Mouse (Mus musculus): Measurements from ENCODE around the gene Sh2d4b. TPM values are rescaled to one million over a fixed set of nuclear protein-coding genes. Genes with fewer than 3 reads are reported as not detected.

Gene Sh2d4b
- polyA plus RNA-seq, 1 experiment from 2014 or later: not detected

- Histone ChIP-seq H3K27ac (ENCODE audit: low read depth, low read length) (no peak overlapping the region), H3K36me3 (ENCODE audit: control insufficient read depth, insufficient read depth) (no peaks in the 10 kb centered on the region), H3K27me3 (replicated peaks; ENCODE audit: control insufficient read depth, insufficient read depth, low read length) (no peaks in the 10 kb centered on the region), H3K4me1 (replicated peaks; ENCODE audit: control insufficient read depth, insufficient read depth, low read length) (no peaks in the 10 kb centered on the region), H3K4me2 (replicated peaks; ENCODE audit: low read depth) (no peak overlapping the region), H3K9ac (ENCODE audit: low read depth, low read length) (no peak overlapping the region), H3K9me3 (ENCODE audit: control insufficient read depth) (no peaks in the 10 kb centered on the region), H3K4me3 (ENCODE audit: low read depth, low read length) (no peak overlapping the region)
- WGBS: 55% methylated on average over 5 of the region's 5 CpGs
- ATAC-seq: no peak
- no peak for TF ChIP-seq CTCF (IDR thresholded peaks at IDR 0.05; ENCODE audit: low read depth)
Observed at GRCm38 (mm10) chr14:40852978-40853377, 40.1 kb downstream of the Sh2d4b start.

GRCm38 (mm10) chr14:40837397-40837796 is 55.7 kb downstream of the Sh2d4b start:
- H3K9ac ChIP-seq (ENCODE audit: low read depth, low read length): no peak overlapping the region
- no peaks in the 10 kb centered on the region for H3K36me3 ChIP-seq (ENCODE audit: control insufficient read depth, insufficient read depth)
- TF ChIP-seq CTCF (IDR thresholded peaks at IDR 0.05; ENCODE audit: low read depth): no peak
- H3K4me2 ChIP-seq (replicated peaks; ENCODE audit: low read depth): no peak overlapping the region
- no peak for ATAC-seq
- no peaks in the 10 kb centered on the region for H3K4me1 ChIP-seq (replicated peaks; ENCODE audit: control insufficient read depth, insufficient read depth, low read length)
- H3K9me3 ChIP-seq (ENCODE audit: control insufficient read depth): no peaks in the 10 kb centered on the region
- no peaks in the 10 kb centered on the region for H3K27me3 ChIP-seq (replicated peaks; ENCODE audit: control insufficient read depth, insufficient read depth, low read length)
- no peak overlapping the region for H3K27ac ChIP-seq (ENCODE audit: low read depth, low read length)
- no peak overlapping the region for H3K4me3 ChIP-seq (ENCODE audit: low read depth, low read length)

GRCm38 (mm10) chr14:40830505-40830904 is 62.6 kb downstream of the Sh2d4b start:
- TF ChIP-seq CTCF (IDR thresholded peaks at IDR 0.05; ENCODE audit: low read depth): no peak
- no peak overlapping the region; the same call in 1 of the 2 replicates for H3K4me2 ChIP-seq (replicated peaks; ENCODE audit: low read depth)

GRCm38 (mm10) chr14:40830094-40830493 is 63.0 kb downstream of the Sh2d4b start:
- H3K27ac ChIP-seq (ENCODE audit: low read depth, low read length): no peak overlapping the region
- no peak for ATAC-seq
- H3K9me3 ChIP-seq (ENCODE audit: control insufficient read depth): no peaks in the 10 kb centered on the region
- H3K27me3 ChIP-seq (replicated peaks; ENCODE audit: control insufficient read depth, insufficient read depth, low read length): no peaks in the 10 kb centered on the region
- 35% methylated on average over 11 of the region's 11 CpGs for WGBS
- TF ChIP-seq CTCF (IDR thresholded peaks at IDR 0.05; ENCODE audit: low read depth): no peak
- no peak overlapping the region for H3K4me3 ChIP-seq (ENCODE audit: low read depth, low read length)
- no peaks in the 10 kb centered on the region for H3K36me3 ChIP-seq (ENCODE audit: control insufficient read depth, insufficient read depth)
- H3K9ac ChIP-seq (ENCODE audit: low read depth, low read length): no peak overlapping the region
- no peaks in the 10 kb centered on the region for H3K4me1 ChIP-seq (replicated peaks; ENCODE audit: control insufficient read depth, insufficient read depth, low read length)
- H3K4me2 ChIP-seq (replicated peaks; ENCODE audit: low read depth): no peak overlapping the region; the same call in 1 of the 2 replicates

More at GRCm38 (mm10) chr14:40830505-40830904, 62.6 kb downstream of the Sh2d4b start:
- WGBS: 51% methylated on average over 9 of the region's 9 CpGs
- Histone ChIP-seq H3K36me3 (ENCODE audit: control insufficient read depth, insufficient read depth) (no peaks in the 10 kb centered on the region), H3K27me3 (replicated peaks; ENCODE audit: control insufficient read depth, insufficient read depth, low read length) (no peaks in the 10 kb centered on the region), H3K4me3 (ENCODE audit: low read depth, low read length) (no peak overlapping the region), H3K4me1 (replicated peaks; ENCODE audit: control insufficient read depth, insufficient read depth, low read length) (no peaks in the 10 kb centered on the region), H3K9ac (ENCODE audit: low read depth, low read length) (no peak overlapping the region), H3K27ac (ENCODE audit: low read depth, low read length) (no peak overlapping the region), H3K9me3 (ENCODE audit: control insufficient read depth) (no peaks in the 10 kb centered on the region)
- ATAC-seq: no peak

GRCm38 (mm10) chr14:40818051-40818450 is 75.0 kb downstream of the Sh2d4b start:
- no peaks in the 10 kb centered on the region for H3K36me3 ChIP-seq (ENCODE audit: control insufficient read depth, insufficient read depth)
- no peak for TF ChIP-seq CTCF (IDR thresholded peaks at IDR 0.05; ENCODE audit: low read depth)
- no peaks in the 10 kb centered on the region for H3K4me1 ChIP-seq (replicated peaks; ENCODE audit: control insufficient read depth, insufficient read depth, low read length)
- no peak overlapping the region for H3K9ac ChIP-seq (ENCODE audit: low read depth, low read length)
- H3K4me2 ChIP-seq (replicated peaks; ENCODE audit: low read depth): no peak overlapping the region
- no peaks in the 10 kb centered on the region for H3K27me3 ChIP-seq (replicated peaks; ENCODE audit: control insufficient read depth, insufficient read depth, low read length)
- ATAC-seq: no peak
- WGBS: 85% methylated on average over 2 of the region's 2 CpGs
- H3K9me3 ChIP-seq (ENCODE audit: control insufficient read depth): no peaks in the 10 kb centered on the region
- H3K27ac ChIP-seq (ENCODE audit: low read depth, low read length): no peak overlapping the region
- no peak overlapping the region for H3K4me3 ChIP-seq (ENCODE audit: low read depth, low read length)

GRCm38 (mm10) chr14:40816715-40817114 is 76.4 kb downstream of the Sh2d4b start:
- ATAC-seq: no peak
- H3K27ac ChIP-seq (ENCODE audit: low read depth, low read length): no peak overlapping the region
- H3K9ac ChIP-seq (ENCODE audit: low read depth, low read length): no peak overlapping the region
- H3K27me3 ChIP-seq (replicated peaks; ENCODE audit: control insufficient read depth, insufficient read depth, low read length): no peaks in the 10 kb centered on the region
- no peaks in the 10 kb centered on the region for H3K9me3 ChIP-seq (ENCODE audit: control insufficient read depth)
- no peak overlapping the region for H3K4me2 ChIP-seq (replicated peaks; ENCODE audit: low read depth)
- no peak for TF ChIP-seq CTCF (IDR thresholded peaks at IDR 0.05; ENCODE audit: low read depth)
- 85% methylated on average over 5 of the region's 5 CpGs for WGBS
- H3K4me1 ChIP-seq (replicated peaks; ENCODE audit: control insufficient read depth, insufficient read depth, low read length): no peaks in the 10 kb centered on the region
- no peaks in the 10 kb centered on the region for H3K36me3 ChIP-seq (ENCODE audit: control insufficient read depth, insufficient read depth)
- no peak overlapping the region for H3K4me3 ChIP-seq (ENCODE audit: low read depth, low read length)

GRCm38 (mm10) chr14:40791606-40792005 is 101.5 kb downstream of the Sh2d4b start:
- Histone ChIP-seq H3K9ac (ENCODE audit: low read depth, low read length) (no peak overlapping the region), H3K36me3 (ENCODE audit: control insufficient read depth, insufficient read depth) (no peaks in the 10 kb centered on the region), H3K9me3 (ENCODE audit: control insufficient read depth) (no peaks in the 10 kb centered on the region), H3K27ac (ENCODE audit: low read depth, low read length) (no peak overlapping the region), H3K4me2 (replicated peaks; ENCODE audit: low read depth) (no peak overlapping the region), H3K4me3 (ENCODE audit: low read depth, low read length) (no peak overlapping the region), H3K27me3 (replicated peaks; ENCODE audit: control insufficient read depth, insufficient read depth, low read length) (no peaks in the 10 kb centered on the region), H3K4me1 (replicated peaks; ENCODE audit: control insufficient read depth, insufficient read depth, low read length) (no peaks in the 10 kb centered on the region)
- ATAC-seq: no peak
- 42% methylated on average over 1 of the region's 1 CpGs for WGBS
- peak; percentile 76 for TF ChIP-seq CTCF (IDR thresholded peaks at IDR 0.05; ENCODE audit: low read depth)
